19 mouse cellular contexts compared by ENCODE assay signal in genomic region chr15:57302710-57303109, GRCm38 (mm10).
DNase-seq lines count a peak whose midpoint lies in the region; ATAC-seq and TF ChIP-seq lines count a peak whose summit lies in the region.
"Had no signal": no experiment of that assay in that cellular context is flagged by ENCODE, and none has a peak within 500 bp of the region (broad histone marks: within the 10 kb centered on the region; RNA-seq: fewer than 3 reads in every experiment).

No protein-coding gene starts in this region.

- no peak overlapping the region for H3K27ac ChIP-seq in forebrain, embryonic 16.5 days (ENCODE audit: low read length)
- H3K27ac ChIP-seq in forebrain, embryonic 15.5 days (replicated peaks), result no peak overlapping the region
- H3K27ac ChIP-seq in midbrain, postnatal 0 days (ENCODE audit: low read depth, low read length), result no peak overlapping the region
- H3K27ac ChIP-seq in midbrain, embryonic 15.5 days, result no peak overlapping the region
- H3K27ac ChIP-seq: embryonic facial prominence, embryonic 12.5 days had no signal

- peak; percentile 12 for DNase-seq in midbrain, postnatal 0 days (ENCODE audit: low spot score)
- peak; percentile 7 for DNase-seq in brain, embryonic 14.5 days (ENCODE audit: low read depth)
- DNase-seq in heart, postnatal 25 days (ENCODE audit: low spot score), result no peak
- DNase-seq: adrenal gland, postnatal 14 days; cerebellum, adult 11 months; cerebellum, adult 8-10 months; cerebellum, postnatal 14 days; gastrocnemius, postnatal 25 days; heart, postnatal 36 days; kidney, adult 11 months had no signal

- no peak for TF ChIP-seq POLR2A in brain, embryonic 14.5 days (IDR thresholded peaks at IDR 0.05; ENCODE audit: borderline replicate concordance, extremely low read depth, insufficient read depth, insufficient read length, poor library complexity, severe bottlenecking)

- no peaks in the 10 kb centered on the region for H3K36me3 ChIP-seq in forebrain, embryonic 16.5 days (ENCODE audit: control insufficient read depth, insufficient read depth)
- no peaks in the 10 kb centered on the region for H3K36me3 ChIP-seq in forebrain, embryonic 15.5 days
- H3K36me3 ChIP-seq in midbrain, postnatal 0 days (ENCODE audit: insufficient read depth, low read length), result no peaks in the 10 kb centered on the region
- H3K36me3 ChIP-seq in midbrain, embryonic 15.5 days (replicated peaks), result no peaks in the 10 kb centered on the region
- H3K36me3 ChIP-seq: embryonic facial prominence, embryonic 12.5 days; heart, embryonic 12.5 days had no signal

- no peak for TF ChIP-seq CTCF in midbrain, postnatal 0 days (IDR thresholded peaks at IDR 0.05)
- TF ChIP-seq CTCF in brain, embryonic 14.5 days (IDR thresholded peaks at IDR 0.05; ENCODE audit: borderline replicate concordance, extremely low read depth, insufficient read depth, insufficient read length), result no peak

- H3K4me2 ChIP-seq in forebrain, embryonic 16.5 days (ENCODE audit: low read length), result no peak overlapping the region
- no peak overlapping the region for H3K4me2 ChIP-seq in forebrain, embryonic 15.5 days (replicated peaks)
- no peak overlapping the region for H3K4me2 ChIP-seq in midbrain, postnatal 0 days (ENCODE audit: low read depth, low read length, poor library complexity, severe bottlenecking)
- H3K4me2 ChIP-seq in midbrain, embryonic 15.5 days, result no peak overlapping the region
- H3K4me2 ChIP-seq: embryonic facial prominence, embryonic 12.5 days; heart, embryonic 12.5 days had no signal

- peak; percentile 69; the same call in 1 of the 2 replicates for ATAC-seq in forebrain, embryonic 16.5 days
- no peak for ATAC-seq in forebrain, embryonic 15.5 days (replicated peaks)
- no peak for ATAC-seq in midbrain, postnatal 0 days (ENCODE audit: low FRiP score)
- no peak for ATAC-seq in midbrain, embryonic 15.5 days (replicated peaks)
- ATAC-seq: activated CD4-positive, CD25-positive, alpha-beta regulatory T cell, adult 4 months; hindbrain, embryonic 16.5 days; Patski had no signal

- H3K9me3 ChIP-seq in forebrain, embryonic 16.5 days (ENCODE audit: control insufficient read depth, low read length), result no peaks in the 10 kb centered on the region
- H3K9me3 ChIP-seq in forebrain, embryonic 15.5 days, result no peaks in the 10 kb centered on the region
- H3K9me3 ChIP-seq in midbrain, postnatal 0 days (ENCODE audit: low read length), result peaks cover 3% of the 10 kb centered on the region; the same call in 1 of the 2 replicates
- no peaks in the 10 kb centered on the region for H3K9me3 ChIP-seq in midbrain, embryonic 15.5 days
- H3K9me3 ChIP-seq: embryonic facial prominence, embryonic 12.5 days; heart, embryonic 12.5 days had no signal

- H3K27me3 ChIP-seq in forebrain, embryonic 16.5 days (replicated peaks; ENCODE audit: control insufficient read depth, insufficient read depth, low read length), result no peaks in the 10 kb centered on the region
- no peaks in the 10 kb centered on the region for H3K27me3 ChIP-seq in forebrain, embryonic 15.5 days
- H3K27me3 ChIP-seq in midbrain, postnatal 0 days (ENCODE audit: insufficient read depth, low read length), result no peaks in the 10 kb centered on the region
- H3K27me3 ChIP-seq in midbrain, embryonic 15.5 days (replicated peaks), result no peaks in the 10 kb centered on the region
- H3K27me3 ChIP-seq: CH12.LX; embryonic facial prominence, embryonic 12.5 days; heart, embryonic 12.5 days had no signal

- intact Hi-C loops in heart, postnatal 25 days (cut with DNase I), result no loop called here

- 38% methylated on average over 1 of the region's 1 CpGs for WGBS in forebrain, embryonic 16.5 days
- 61% methylated on average over 1 of the region's 1 CpGs for whole genome bisulfite sequencing in forebrain, embryonic 15.5 days
- 79% methylated on average over 1 of the region's 1 CpGs for WGBS in midbrain, postnatal 0 days
- 83% methylated on average over 1 of the region's 1 CpGs for WGBS in midbrain, embryonic 15.5 days

- no peaks in the 10 kb centered on the region for H3K4me1 ChIP-seq in forebrain, embryonic 16.5 days (replicated peaks; ENCODE audit: control insufficient read depth, insufficient read depth, low read length)
- H3K4me1 ChIP-seq in forebrain, embryonic 15.5 days, result no peaks in the 10 kb centered on the region
- no peaks in the 10 kb centered on the region for H3K4me1 ChIP-seq in midbrain, postnatal 0 days (ENCODE audit: insufficient read depth, low read length)
- H3K4me1 ChIP-seq in midbrain, embryonic 15.5 days, result no peaks in the 10 kb centered on the region
- H3K4me1 ChIP-seq: embryonic facial prominence, embryonic 12.5 days; heart, embryonic 12.5 days had no signal

- H3K4me3 ChIP-seq in forebrain, embryonic 16.5 days (replicated peaks; ENCODE audit: low read length), result no peak overlapping the region
- H3K4me3 ChIP-seq in forebrain, embryonic 15.5 days, result no peak overlapping the region
- no peak overlapping the region for H3K4me3 ChIP-seq in midbrain, postnatal 0 days (ENCODE audit: low read depth, low read length)
- H3K4me3 ChIP-seq in midbrain, embryonic 15.5 days, result no peak overlapping the region
- H3K4me3 ChIP-seq: embryonic facial prominence, embryonic 12.5 days; heart, embryonic 12.5 days had no signal

- H3K9ac ChIP-seq in forebrain, embryonic 16.5 days (replicated peaks; ENCODE audit: low read depth, low read length), result no peak overlapping the region
- no peak overlapping the region for H3K9ac ChIP-seq in forebrain, embryonic 15.5 days (replicated peaks)
- no peak overlapping the region for H3K9ac ChIP-seq in midbrain, postnatal 0 days (replicated peaks; ENCODE audit: low read length, poor library complexity, severe bottlenecking)
- H3K9ac ChIP-seq in midbrain, embryonic 15.5 days, result no peak overlapping the region
- H3K9ac ChIP-seq: embryonic facial prominence, embryonic 12.5 days; heart, embryonic 12.5 days had no signal
